Mouse (Mus musculus) E14TG2a.4 (cell line): ENCODE data around the gene Acta1.

Experiments
- CTCF ChIP-seq: conservative IDR thresholded peaks from 2 replicates; pipeline ENCODE4 v1.5.1; 2014; ENCODE audit warnings: low read length
- NANOG ChIP-seq: IDR thresholded peaks from 2 replicates; pipeline ENCODE4 v1.6.1; 2014; ENCODE audit warnings: borderline replicate concordance, low read length, mixed read lengths
- POU5F1 ChIP-seq: IDR thresholded peaks from 2 replicates; pipeline ENCODE4 v1.6.1; 2014; ENCODE audit warnings: low read length, borderline replicate concordance

DNA sequence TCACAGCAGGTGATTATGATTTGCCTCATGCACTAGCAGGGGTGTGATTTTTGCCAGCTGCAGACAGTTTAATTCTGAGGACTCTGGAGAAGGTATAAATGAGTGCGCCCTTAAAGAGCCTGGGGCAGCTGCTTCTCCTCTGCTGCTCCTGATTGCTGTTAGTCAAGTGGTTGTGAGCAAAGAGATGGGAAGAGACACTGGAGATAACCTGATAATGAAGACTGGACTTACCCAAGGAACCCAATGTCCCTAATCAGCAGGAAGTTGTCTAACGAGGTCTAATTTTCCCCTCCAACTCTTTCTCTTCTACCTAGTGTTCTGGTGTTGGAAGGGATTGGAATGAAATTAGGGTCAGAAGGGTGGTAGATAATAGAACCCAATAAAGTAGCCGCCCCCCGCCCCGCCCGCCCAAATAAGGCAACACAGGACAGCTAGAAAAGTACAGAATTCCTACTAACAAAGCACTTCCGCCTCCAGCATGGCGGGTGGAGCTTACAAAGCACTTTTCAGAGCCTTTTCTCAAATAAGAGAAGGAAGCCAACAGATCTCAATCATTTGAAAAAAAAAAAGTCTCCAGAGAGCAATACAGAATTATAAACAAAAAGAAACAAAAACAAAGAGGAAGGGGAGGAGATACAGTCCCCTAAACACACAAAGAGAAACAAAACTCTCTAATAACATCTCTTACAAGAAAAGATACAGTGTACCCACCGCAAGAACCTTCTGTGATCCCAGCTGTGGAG, 39.6 kb downstream of the Acta1 start:
- TF ChIP-seq CTCF (no peak), POU5F1 (no peak), NANOG (no peak)
